Mouse (Mus musculus): ENCODE measurements around the gene Ky. TPM values are rescaled to one million over a fixed set of nuclear protein-coding genes. Genes with fewer than 3 reads are reported as not detected.

The Ky gene
- total and polyA plus RNA-seq, 3 experiments = not detected

DNA sequence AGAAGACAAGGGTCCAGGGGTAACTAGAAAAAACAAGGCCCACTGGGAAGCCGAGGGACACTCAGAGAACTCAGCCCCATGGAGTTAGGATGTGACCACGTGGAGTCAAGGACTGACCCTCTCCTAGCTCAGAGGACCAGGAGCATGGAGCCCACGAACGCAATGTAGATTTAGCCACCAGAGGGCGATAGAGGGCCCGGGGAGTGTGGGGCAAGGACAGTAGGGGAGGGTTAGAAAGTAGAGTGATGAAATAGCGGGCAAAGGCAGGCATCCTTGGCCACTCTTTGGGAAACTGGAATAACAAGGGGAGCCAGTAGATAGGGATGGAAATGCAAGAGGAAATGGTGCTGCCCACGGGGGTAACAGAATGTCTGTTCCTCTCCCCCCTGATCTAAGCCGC is 26.5 kb upstream of the Ky start:
- DNase-seq (ENCODE audit: low read depth, low spot score) = peak; percentile 3
- no peaks in the 10 kb centered on the region for H3K36me3 ChIP-seq (ENCODE audit: control insufficient read depth in 1 of 2, insufficient read depth in 2 of 2, low read length in 2 of 2)
- H3K27me3 ChIP-seq (ENCODE audit: control insufficient read depth in 1 of 2, insufficient read depth in 2 of 2, low read length in 2 of 2) = no peaks in the 10 kb centered on the region
- no peaks in the 10 kb centered on the region for H3K9me3 ChIP-seq (replicated peaks; ENCODE audit: insufficient read depth, low read length)
- H3K4me3 ChIP-seq (ENCODE audit: control insufficient read depth in 1 of 2, insufficient read depth in 1 of 2, low read depth in 2 of 2, low read length in 2 of 2) = no peak overlapping the region
- H3K9ac ChIP-seq (ENCODE audit: control insufficient read depth, low read depth, low read length, poor library complexity, severe bottlenecking) = no peak overlapping the region
- TF ChIP-seq SMC3 (IDR thresholded peaks at IDR 0.05; ENCODE audit: low read depth, low read length) (peak; percentile 22; the same call in 1 of the 2 replicates), ELF1 (IDR thresholded peaks at IDR 0.05; ENCODE audit: low read depth, low read length) (no peak), TCF12 (IDR thresholded peaks at IDR 0.05; ENCODE audit: low read depth, low read length) (no peak), POLR2A (IDR thresholded peaks at IDR 0.05; ENCODE audit: control insufficient read depth in 1 of 2, insufficient read depth in 1 of 2, low read depth in 1 of 2, low read length in 2 of 2, poor library complexity in 1 of 2) (no peak), SIN3A (IDR thresholded peaks at IDR 0.05; ENCODE audit: low read length) (no peak), CTCF (IDR thresholded peaks at IDR 0.05 in 2 of 3, conservative IDR thresholded peaks at IDR 0.05 in 1 of 3; ENCODE audit: control insufficient read depth in 1 of 3, insufficient read depth in 1 of 3, low read depth in 2 of 3, low read length in 3 of 3, poor library complexity in 1 of 3, severe bottlenecking in 1 of 3) (peak; percentile 22 to 37 (median 35); a peak in 4 of 6 replicates), MXI1 (IDR thresholded peaks at IDR 0.05; ENCODE audit: low read depth, low read length) (no peak), POLR2AphosphoS5 (IDR thresholded peaks at IDR 0.05; ENCODE audit: borderline replicate concordance, low read depth, low read length) (no peak)
- no peak overlapping the region for H3K27ac ChIP-seq (ENCODE audit: control insufficient read depth, low read depth, low read length)
- no peaks in the 10 kb centered on the region for H3K79me2 ChIP-seq (ENCODE audit: control insufficient read depth, insufficient read depth, low read length, poor library complexity)
- no peaks in the 10 kb centered on the region for H3K4me1 ChIP-seq (ENCODE audit: control insufficient read depth in 1 of 2, insufficient read depth in 2 of 2, low read length in 2 of 2)

DNA sequence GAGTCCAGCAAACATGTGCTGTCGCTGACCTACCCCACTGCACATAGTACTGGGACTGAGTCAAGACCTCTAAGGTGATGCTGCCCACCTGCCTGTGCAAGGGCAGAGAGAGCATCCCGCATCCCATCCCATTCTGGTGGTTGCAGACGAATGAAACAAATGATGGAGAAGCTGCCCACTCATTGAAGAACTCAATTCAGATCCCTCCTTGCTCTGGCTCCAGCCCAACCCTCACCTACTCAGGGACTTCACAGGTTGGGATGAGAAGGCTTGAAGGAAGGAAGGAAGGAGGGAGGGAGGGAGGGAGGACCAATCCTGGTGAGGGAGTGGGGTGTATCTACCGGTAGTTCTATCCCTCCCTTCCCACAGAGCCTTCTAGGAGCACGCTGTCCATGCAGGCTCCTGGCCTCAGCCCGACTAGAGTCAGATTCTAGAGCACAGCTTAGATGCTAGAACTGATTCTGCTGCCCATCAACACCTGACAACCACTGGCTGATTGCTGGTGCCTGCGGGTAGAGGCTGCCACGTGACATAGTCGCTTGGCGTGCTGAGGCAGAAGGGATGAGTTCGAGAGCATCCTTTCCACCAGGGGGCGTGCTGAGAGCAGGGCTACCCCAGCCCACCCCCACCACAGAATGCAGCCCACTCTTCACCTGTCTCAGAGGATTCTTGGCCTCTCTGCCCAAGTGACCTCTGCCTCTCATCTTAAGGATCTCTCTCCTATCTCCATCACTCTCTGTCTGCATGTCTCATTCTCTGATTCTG is 13.3 kb upstream of the Ky start:
- no peaks in the 10 kb centered on the region for H3K9me3 ChIP-seq (replicated peaks; ENCODE audit: insufficient read depth, low read length)
- no peaks in the 10 kb centered on the region for H3K27me3 ChIP-seq (ENCODE audit: control insufficient read depth in 1 of 2, insufficient read depth in 2 of 2, low read length in 2 of 2)

More for the DNA sequence above, 13.3 kb upstream of the Ky start:
- Histone ChIP-seq H3K4me1 (ENCODE audit: control insufficient read depth in 1 of 2, insufficient read depth in 2 of 2, low read length in 2 of 2) (no peaks in the 10 kb centered on the region), H3K27ac (ENCODE audit: control insufficient read depth, low read depth, low read length) (no peak overlapping the region), H3K36me3 (ENCODE audit: control insufficient read depth in 1 of 2, insufficient read depth in 2 of 2, low read length in 2 of 2) (no peaks in the 10 kb centered on the region), H3K9ac (ENCODE audit: control insufficient read depth, low read depth, low read length, poor library complexity, severe bottlenecking) (no peak overlapping the region), H3K4me3 (ENCODE audit: control insufficient read depth in 1 of 2, insufficient read depth in 1 of 2, low read depth in 2 of 2, low read length in 2 of 2) (no peak overlapping the region), H3K79me2 (ENCODE audit: control insufficient read depth, insufficient read depth, low read length, poor library complexity) (no peaks in the 10 kb centered on the region)
- TF ChIP-seq MYC (IDR thresholded peaks at IDR 0.05; ENCODE audit: low read depth, low read length) (no peak), SMC3 (IDR thresholded peaks at IDR 0.05; ENCODE audit: low read depth, low read length) (no peak), CTCF (IDR thresholded peaks at IDR 0.05 in 2 of 3, conservative IDR thresholded peaks at IDR 0.05 in 1 of 3; ENCODE audit: control insufficient read depth in 1 of 3, insufficient read depth in 1 of 3, low read depth in 2 of 3, low read length in 3 of 3, poor library complexity in 1 of 3, severe bottlenecking in 1 of 3) (no peak), ZKSCAN1 (IDR thresholded peaks at IDR 0.05; ENCODE audit: low read depth, low read length) (no peak), USF2 (IDR thresholded peaks at IDR 0.05; ENCODE audit: borderline replicate concordance in 1 of 2, insufficient read depth in 1 of 2, low read depth in 1 of 2, low read length in 2 of 2) (no peak), NELFE (IDR thresholded peaks at IDR 0.05; ENCODE audit: low read depth, low read length) (no peak), TBP (IDR thresholded peaks at IDR 0.05; ENCODE audit: low read depth, low read length) (no peak), HCFC1 (IDR thresholded peaks at IDR 0.05; ENCODE audit: low read depth, low read length) (no peak), SIN3A (IDR thresholded peaks at IDR 0.05; ENCODE audit: low read length) (no peak), E2F4 (IDR thresholded peaks at IDR 0.05; ENCODE audit: borderline replicate concordance, low read depth, low read length) (no peak), MAX (IDR thresholded peaks at IDR 0.05; ENCODE audit: low read length) (no peak), USF1 (IDR thresholded peaks at IDR 0.05; ENCODE audit: low read depth, low read length) (no peak), ZC3H11A (IDR thresholded peaks at IDR 0.05; ENCODE audit: low read depth, low read length) (no peak), MEF2A (IDR thresholded peaks at IDR 0.05; ENCODE audit: extremely low read depth, insufficient replicate concordance, low read depth, low read length, poor library complexity, severe bottlenecking) (no peak), NRF1 (IDR thresholded peaks at IDR 0.05; ENCODE audit: insufficient read depth, low read depth, low read length, poor library complexity, severe bottlenecking) (no peak), MAFK (IDR thresholded peaks at IDR 0.05; ENCODE audit: borderline replicate concordance, low read depth, low read length) (no peak), GATA1 (IDR thresholded peaks at IDR 0.05; ENCODE audit: low read depth, low read length) (no peak), KAT2A (conservative IDR thresholded peaks at IDR 0.05; ENCODE audit: low read depth, low read length) (no peak), CHD2 (IDR thresholded peaks at IDR 0.05; ENCODE audit: low read length) (no peak)
- no peak for DNase-seq (ENCODE audit: low read depth, low spot score)
